Mouse (Mus musculus): ENCODE data around the gene Thbs2. TPM values are rescaled to one million over a fixed set of nuclear protein-coding genes. Genes with fewer than 3 reads are reported as not detected.

Thbs2 gene
- 29.7 and 44.2 TPM in 2 replicates for polyA plus RNA-seq (2012; rRNA removed; ENCODE audit: low replicate concordance)

DNA sequence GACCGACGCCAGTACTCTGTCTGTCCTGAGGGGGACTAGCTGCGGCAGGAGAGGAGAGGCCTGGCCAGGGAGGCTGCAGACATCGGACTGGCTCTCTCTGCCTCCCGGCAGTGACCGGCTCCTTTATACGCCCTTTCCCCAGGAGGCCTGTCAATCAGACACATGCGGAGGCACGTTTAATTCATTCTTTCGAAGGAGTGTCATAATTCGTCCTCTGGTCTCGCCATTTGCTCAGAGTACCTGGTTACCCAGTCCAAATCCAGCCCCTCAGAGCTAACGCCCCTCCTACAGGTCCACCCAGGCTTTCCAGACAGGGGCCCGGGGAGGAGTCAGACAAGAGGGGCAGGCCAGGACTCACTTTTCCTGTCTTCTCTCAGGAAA lies at the start of gene Thbs2:
Thbs2 (minus strand) TSS at position 242 of the 381 bp plus-strand sequence.

Other genes starting within 250 kb of the Thbs2 start
- 4.4 and 4.8 TPM in 2 replicates for gene Wdr27, start 248.9 kb upstream of the Thbs2 start, polyA plus RNA-seq (2012; rRNA removed; ENCODE audit: low replicate concordance)
- 20.5 and 22.0 TPM in 2 replicates for gene 1600012H06Rik, start 248.9 kb upstream of the Thbs2 start, polyA plus RNA-seq (2012; rRNA removed; ENCODE audit: low replicate concordance)

Measured in subcutaneous adipose tissue, adult 2 months (tissue).